Mouse (Mus musculus) embryonic fibroblast, embryonic 13.5 days (primary cell): Measurements from ENCODE around the gene Hoxc10.
A peak's percentile ranks its signal among the peaks of the same experiment; 100 is the strongest.

Experiments
- CTCF ChIP-seq: IDR thresholded peaks from 2 replicates; pipeline ENCODE4 v1.5.1; 2011; ENCODE audit warnings: mild to moderate bottlenecking, control low read depth, low read length, moderate library complexity, borderline replicate concordance; ENCODE audit not compliant: insufficient read depth
- POLR2A ChIP-seq: IDR thresholded peaks from 2 replicates; pipeline ENCODE4 v1.6.1; 2011; ENCODE audit warnings: low read depth, mild to moderate bottlenecking, control low read depth, low read length, moderate library complexity

DNA sequence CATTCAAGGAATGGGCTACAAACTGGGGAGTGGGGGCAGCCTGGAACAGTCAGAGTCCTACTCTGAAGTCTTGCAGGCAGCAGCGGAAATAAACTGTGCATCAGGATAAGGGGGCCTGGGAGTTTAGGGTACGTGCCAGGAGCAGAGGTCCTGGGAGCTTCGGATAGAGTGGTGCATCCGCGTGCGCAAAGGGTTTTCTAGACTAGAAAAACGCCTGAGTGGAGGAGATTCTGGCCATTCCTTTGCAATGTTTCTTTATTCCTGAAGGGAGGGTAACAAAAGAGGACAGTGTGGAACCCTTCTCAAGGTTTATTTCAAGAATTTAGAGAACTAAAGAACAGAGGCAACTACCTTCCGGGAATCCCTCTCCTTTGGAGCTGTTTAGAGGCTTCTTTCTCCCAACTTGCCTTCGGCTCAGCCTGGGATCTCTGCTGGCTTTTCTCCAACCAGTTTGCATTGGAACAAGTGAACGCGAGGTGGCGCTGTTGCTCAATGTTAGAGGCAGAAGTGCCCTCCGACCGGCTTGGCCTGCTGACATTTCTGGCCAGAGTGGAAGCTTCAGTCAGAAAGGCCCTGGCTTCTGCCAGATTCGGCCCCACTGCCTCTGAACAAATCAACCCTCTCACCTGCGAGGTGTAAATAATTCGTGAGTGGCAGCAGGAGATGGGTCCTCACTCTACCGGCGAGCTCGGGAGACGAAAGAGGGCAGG lies 20.7 kb downstream of the Hoxc10 start:
- peak; percentile 92 for TF ChIP-seq CTCF
- no peak for TF ChIP-seq POLR2A
